Mouse (Mus musculus): ENCODE results near the gene Tgm2.

The Tgm2 gene

GRCm38 (mm10) chr2:158141690-158142440 lies 4.4 kb downstream of the Tgm2 start:
- no peak for DNase-seq (ENCODE audit: extremely low read depth, low read depth, low spot score)

- DNase-seq (ENCODE audit: extremely low read depth, low read depth, low spot score): no peak
These were observed 5.0 kb downstream of the Tgm2 start for GRCm38 (mm10) chr2:158141271-158141670.

GRCm38 (mm10) chr2:158140664-158141063 lies 5.6 kb downstream of the Tgm2 start:
- no peak for DNase-seq (ENCODE audit: extremely low read depth, low read depth, low spot score)

- DNase-seq (ENCODE audit: extremely low read depth, low read depth, low spot score): no peak
These were observed 6.6 kb downstream of the Tgm2 start for GRCm38 (mm10) chr2:158139628-158140027.

GRCm38 (mm10) chr2:158138778-158139177 lies 7.5 kb downstream of the Tgm2 start:
- DNase-seq (ENCODE audit: extremely low read depth, low read depth, low spot score): no peak

- no peak for DNase-seq (ENCODE audit: extremely low read depth, low read depth, low spot score)
These were observed 8.5 kb downstream of the Tgm2 start for GRCm38 (mm10) chr2:158137771-158138170.

GRCm38 (mm10) chr2:158136205-158136604 lies 10.0 kb downstream of the Tgm2 start:
- DNase-seq (ENCODE audit: extremely low read depth, low read depth, low spot score): no peak

- no peak for DNase-seq (ENCODE audit: extremely low read depth, low read depth, low spot score)
These were observed 13.2 kb downstream of the Tgm2 start for GRCm38 (mm10) chr2:158133050-158133449.

- DNase-seq (ENCODE audit: extremely low read depth, low read depth, low spot score): no peak
These were observed 13.9 kb downstream of the Tgm2 start for GRCm38 (mm10) chr2:158132320-158132719.

- DNase-seq (ENCODE audit: extremely low read depth, low read depth, low spot score): no peak
These were observed 14.9 kb downstream of the Tgm2 start for GRCm38 (mm10) chr2:158131197-158131835.

GRCm38 (mm10) chr2:158130391-158130986 lies 15.7 kb downstream of the Tgm2 start:
- peak; percentile 45 for DNase-seq (ENCODE audit: extremely low read depth, low read depth, low spot score)

GRCm38 (mm10) chr2:158129291-158130002 lies 16.8 kb downstream of the Tgm2 start:
- DNase-seq (ENCODE audit: extremely low read depth, low read depth, low spot score): no peak

GRCm38 (mm10) chr2:158128461-158129130 lies 17.6 kb downstream of the Tgm2 start:
- no peak for DNase-seq (ENCODE audit: extremely low read depth, low read depth, low spot score)

GRCm38 (mm10) chr2:158127872-158128271 lies 18.4 kb downstream of the Tgm2 start:
- DNase-seq (ENCODE audit: extremely low read depth, low read depth, low spot score): no peak

GRCm38 (mm10) chr2:158127245-158127644 lies 19.0 kb downstream of the Tgm2 start:
- no peak for DNase-seq (ENCODE audit: extremely low read depth, low read depth, low spot score)

GRCm38 (mm10) chr2:158122814-158123213 lies 23.4 kb downstream of the Tgm2 start:
- DNase-seq (ENCODE audit: extremely low read depth, low read depth, low spot score): no peak

- no peak for DNase-seq (ENCODE audit: extremely low read depth, low read depth, low spot score)
These were observed 24.4 kb downstream of the Tgm2 start for GRCm38 (mm10) chr2:158121645-158122326.

- DNase-seq (ENCODE audit: extremely low read depth, low read depth, low spot score): no peak
These were observed 25.4 kb downstream of the Tgm2 start for GRCm38 (mm10) chr2:158120868-158121267.

GRCm38 (mm10) chr2:158120211-158120610 lies 26.0 kb downstream of the Tgm2 start:
- no peak for DNase-seq (ENCODE audit: extremely low read depth, low read depth, low spot score)

- DNase-seq (ENCODE audit: extremely low read depth, low read depth, low spot score): no peak
These were observed 27.1 kb downstream of the Tgm2 start for GRCm38 (mm10) chr2:158119145-158119544.
